Mouse (Mus musculus) layer of hippocampus, adult 2 months (tissue): ENCODE measurements at regions not wholly inside any gene's neighbourhood (a gene's known extent, or its start where the extent isn't known, plus 50 kb on each side); places are given as distances from the start of the nearest gene placed in this dataset.

Experiments used
- DNase-seq, 2 experiments: peaks; one replicate each; pipeline ENCODE4 v3.0.0; 2022; ENCODE audit warnings: low spot score in 2 of 2
- H3K27ac ChIP-seq: fragments of 200-600 bp; 2 replicates; pipeline ENCODE4 v1.8.1; 2022
- H3K4me3 ChIP-seq: fragments of 200-600 bp; 2 replicates; pipeline ENCODE4 v1.8.1; 2022; ENCODE audit warnings: mild to moderate bottlenecking
- CTCF ChIP-seq: fragments of 200-600 bp; conservative IDR thresholded peaks from 2 replicates; pipeline ENCODE4 v1.8.1; 2022; ENCODE audit warnings: antibody characterized with exemption, mild to moderate bottlenecking, moderate library complexity

DNA sequence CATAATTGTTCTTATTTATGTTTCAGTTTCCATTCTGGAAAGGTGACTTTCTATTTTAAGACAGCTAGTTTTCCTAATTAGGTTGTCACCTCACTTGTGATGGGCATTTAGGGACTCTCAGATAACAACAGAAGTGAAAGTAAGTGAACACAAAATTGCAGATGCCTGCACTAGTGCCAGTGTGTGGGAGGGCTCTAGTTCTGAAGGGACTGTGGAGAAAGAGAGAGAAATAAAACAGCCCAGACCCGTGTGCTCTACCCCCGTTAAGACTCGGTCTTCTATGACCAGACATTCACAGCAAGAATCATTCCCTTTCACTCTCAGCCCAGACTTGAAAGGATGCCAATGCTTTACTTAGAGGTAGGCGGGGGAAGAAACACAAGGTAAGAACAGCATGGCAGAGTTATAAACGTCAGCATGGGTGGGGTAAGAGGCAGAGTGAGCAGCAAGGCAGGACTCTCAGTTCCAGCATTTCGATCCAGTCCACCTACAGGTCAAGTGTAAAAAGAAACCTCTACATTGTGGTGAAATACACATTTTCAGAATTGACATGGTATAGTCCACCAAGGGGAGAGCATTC is 170.1 kb upstream of the Thbs1 start:
- Histone ChIP-seq H3K4me3 (no peak overlapping the region), H3K27ac (no peak overlapping the region)
- no peak for TF ChIP-seq CTCF
- DNase-seq: no peak

DNA sequence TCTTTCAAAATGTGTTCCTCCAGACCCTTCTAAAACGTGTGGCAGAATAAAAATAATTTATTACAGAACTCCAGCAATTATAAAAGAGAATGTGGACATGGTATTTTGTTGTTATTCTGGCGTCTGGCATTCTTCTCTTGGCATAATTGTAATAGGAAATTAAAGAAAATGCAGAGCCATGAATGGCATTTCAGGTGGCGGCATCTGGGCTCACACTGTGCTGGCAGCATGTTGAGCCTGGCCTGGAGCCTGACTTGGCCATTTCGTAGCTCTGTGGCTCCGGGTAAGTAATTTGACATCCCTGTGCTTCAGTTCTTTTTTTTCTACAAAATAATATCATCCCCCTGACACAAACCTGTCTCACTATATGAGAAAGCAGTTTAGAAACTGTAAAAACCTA is 168.0 kb upstream of the Thbs1 start:
- no peak for TF ChIP-seq CTCF
- Histone ChIP-seq H3K27ac (no peak overlapping the region), H3K4me3 (no peak overlapping the region)
- no peak for DNase-seq

DNA sequence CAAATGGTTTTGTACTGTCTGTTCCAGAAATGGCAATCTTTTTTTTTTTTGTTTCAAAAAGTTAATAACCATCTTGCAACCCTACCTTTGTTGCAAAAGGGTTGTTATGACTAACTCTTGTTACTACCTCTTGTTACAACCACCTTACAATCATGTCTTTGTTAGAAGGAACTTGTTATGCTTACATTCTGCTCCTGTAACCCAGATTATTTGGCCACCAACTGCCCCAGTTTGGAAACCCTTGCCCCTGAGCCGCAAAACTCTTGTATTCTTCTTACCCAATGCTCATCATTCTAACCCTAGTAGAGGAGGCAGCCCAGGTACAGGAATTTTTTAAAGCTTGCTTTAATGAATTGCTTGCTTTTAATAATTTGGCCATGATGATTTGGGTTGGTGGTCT is 167.4 kb upstream of the Thbs1 start:
- DNase-seq: no peak
- no peak overlapping the region for H3K4me3 ChIP-seq
- TF ChIP-seq CTCF: no peak
- no peak overlapping the region for H3K27ac ChIP-seq

DNA sequence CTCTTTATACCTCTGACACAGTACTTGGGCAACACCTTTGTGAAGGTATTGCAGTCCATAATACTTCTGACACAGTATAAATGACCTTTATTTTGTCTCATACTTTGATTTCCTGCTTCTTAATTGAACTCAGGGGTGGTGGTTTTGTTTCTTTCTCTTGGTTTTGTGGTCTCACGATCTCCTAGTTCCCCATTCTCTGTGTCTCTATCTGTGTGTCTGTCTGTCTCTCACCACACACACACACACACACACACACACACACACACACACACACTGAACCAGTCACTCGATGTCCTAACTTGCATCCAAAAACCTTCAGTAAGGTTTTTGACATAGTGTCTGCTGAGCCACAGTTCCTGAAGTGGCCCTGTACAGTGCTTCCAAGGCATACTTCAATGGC is 166.7 kb upstream of the Thbs1 start:
- Histone ChIP-seq H3K4me3 (no peak overlapping the region), H3K27ac (no peak overlapping the region)
- TF ChIP-seq CTCF: no peak
- no peak for DNase-seq

DNA sequence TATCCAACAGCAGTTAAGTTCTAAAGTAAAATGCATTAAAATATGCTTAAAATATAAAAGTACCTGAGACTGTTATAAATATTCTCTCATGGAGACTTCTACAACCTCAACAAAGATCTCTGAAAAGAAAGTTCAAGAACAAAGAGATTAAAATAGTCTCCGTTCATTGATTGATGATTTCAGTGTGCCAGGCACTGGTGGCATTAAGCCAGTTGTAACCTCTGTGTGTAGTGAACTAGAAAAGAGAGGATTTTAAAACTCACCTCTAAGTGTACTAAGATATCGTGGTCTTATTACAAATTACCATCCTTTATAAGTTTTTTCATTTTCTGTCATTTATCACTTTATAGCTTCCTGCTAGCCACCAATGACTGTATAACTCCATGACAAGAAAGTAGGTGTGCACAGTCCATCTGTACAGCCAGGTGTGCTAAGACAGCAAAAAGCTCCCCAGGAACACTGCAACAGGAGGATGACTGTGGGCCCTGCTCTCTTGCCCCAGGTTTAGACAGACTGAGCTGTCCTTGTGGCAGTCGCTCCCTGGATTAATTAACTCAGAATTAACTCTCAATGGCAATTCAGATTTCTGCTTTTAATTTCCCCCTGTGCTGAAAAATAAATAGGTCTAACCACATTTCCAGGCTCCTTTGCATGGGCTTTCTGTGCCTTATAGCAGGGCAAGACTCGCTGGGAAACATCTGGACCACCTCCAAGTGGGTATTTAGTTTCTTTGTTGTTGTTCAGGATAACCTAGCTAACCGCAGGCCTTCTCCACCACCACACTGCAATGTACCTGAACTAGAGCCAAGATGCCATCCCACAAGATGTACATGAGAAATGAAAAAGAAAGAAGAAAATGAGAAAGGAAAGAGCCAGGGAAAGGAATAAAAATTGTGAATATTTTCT is 161.0 kb upstream of the Thbs1 start:
- no peak for TF ChIP-seq CTCF
- no peak for DNase-seq
- Histone ChIP-seq H3K27ac (no peak overlapping the region), H3K4me3 (no peak overlapping the region)

DNA sequence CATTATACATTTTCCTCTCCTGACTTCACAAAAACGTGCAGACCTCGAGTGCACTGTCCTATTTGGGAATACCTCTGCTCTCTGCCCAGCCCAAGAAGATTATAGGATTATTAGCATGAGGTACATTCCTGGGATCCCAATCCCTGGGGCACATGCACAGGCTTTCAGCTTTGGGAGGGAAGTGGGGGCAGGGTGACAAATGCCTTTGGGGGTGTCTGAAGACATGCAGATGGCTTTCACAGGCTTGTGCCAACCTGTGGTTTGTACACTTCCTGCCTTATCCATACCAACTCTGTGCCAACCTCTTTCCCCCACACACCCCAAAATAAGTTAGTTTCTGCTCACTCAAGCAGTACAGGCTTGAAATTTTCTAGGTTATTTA is 160.3 kb upstream of the Thbs1 start:
- Histone ChIP-seq H3K4me3 (no peak overlapping the region), H3K27ac (no peak overlapping the region)
- TF ChIP-seq CTCF: no peak
- DNase-seq: no peak

DNA sequence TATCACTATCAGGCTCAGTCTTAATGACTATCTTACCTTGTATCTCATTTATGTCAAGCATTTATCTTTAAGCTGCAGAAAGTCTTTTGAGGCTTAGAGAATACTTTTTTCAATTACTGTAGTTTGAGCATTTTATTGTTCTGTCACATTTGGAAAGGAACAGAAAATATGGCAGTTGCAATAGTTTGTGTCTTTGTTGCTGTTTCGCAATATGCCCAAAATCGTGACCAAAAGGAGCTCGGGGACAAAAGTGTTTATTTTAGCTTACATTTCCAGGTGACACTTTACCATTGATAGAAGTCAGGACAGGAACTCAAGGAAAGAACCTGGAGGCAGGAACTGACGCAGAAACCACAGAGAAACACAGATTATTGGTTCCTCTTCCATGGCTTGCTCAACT is 152.9 kb upstream of the Thbs1 start:
- no peak for DNase-seq
- no peak overlapping the region for H3K27ac ChIP-seq
- H3K4me3 ChIP-seq: no peak overlapping the region
- no peak for TF ChIP-seq CTCF

DNA sequence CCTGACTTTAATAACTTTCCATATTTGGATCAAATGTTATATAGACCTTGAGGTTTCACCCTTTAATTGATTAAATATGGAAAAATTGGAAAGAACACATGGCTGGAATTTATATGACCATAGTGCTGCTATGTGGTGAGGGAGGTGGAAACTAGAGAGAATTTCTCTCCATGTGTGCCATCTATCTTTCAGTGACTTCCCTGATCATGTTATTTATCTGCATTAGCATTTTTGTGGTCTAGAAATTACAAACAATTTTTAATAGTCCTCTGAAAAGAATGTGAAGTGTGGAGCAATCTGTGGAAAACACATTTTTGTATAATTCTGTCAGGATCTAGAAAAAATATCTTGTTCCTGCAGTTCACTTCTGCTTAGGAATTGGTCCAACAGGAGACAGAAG is 152.2 kb upstream of the Thbs1 start:
- DNase-seq: no peak
- Histone ChIP-seq H3K27ac (no peak overlapping the region), H3K4me3 (no peak overlapping the region)
- TF ChIP-seq CTCF: no peak

DNA sequence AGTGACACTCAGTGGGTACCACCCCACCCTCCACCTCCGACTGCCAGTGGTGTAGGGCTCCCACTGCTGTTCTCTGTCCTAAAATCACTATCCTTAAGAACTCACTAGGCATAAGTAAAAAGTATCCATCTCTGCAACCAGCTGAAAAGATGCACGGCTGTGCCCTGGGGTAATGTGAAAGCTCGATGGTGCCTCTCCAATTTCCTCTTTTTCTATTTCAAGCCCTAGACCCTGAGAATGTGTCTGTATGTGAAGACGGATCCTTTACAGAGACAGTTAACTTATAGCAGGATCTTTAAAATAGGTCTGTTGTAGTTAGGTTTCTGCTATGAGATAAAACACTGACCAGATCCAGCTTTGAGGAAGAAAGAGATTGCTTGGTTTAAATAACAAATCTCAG is 149.1 kb upstream of the Thbs1 start:
- TF ChIP-seq CTCF: no peak
- DNase-seq: no peak
- peak overlapping the region; percentile 39 for H3K27ac ChIP-seq
- H3K4me3 ChIP-seq: no peak overlapping the region

DNA sequence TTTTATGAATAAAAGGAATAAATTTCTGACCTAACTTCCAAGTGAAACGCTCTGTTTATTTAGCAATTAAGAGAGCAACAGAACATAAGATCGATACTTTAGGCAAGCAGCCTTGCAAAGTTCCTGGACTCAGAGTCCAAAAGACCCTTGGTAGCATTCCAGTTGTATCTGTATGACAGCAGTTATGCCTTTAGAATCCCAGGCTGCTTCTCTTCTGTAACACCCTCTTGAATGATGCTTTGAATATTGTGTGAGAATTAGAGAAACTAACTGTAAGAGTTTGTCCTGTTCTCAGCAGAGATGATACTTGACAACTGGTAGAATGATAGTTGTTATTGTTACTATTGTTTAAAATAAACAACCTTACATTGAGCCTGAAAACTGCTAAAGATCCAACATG is 148.2 kb upstream of the Thbs1 start:
- DNase-seq: no peak
- Histone ChIP-seq H3K4me3 (no peak overlapping the region), H3K27ac (no peak overlapping the region)
- TF ChIP-seq CTCF: no peak

DNA sequence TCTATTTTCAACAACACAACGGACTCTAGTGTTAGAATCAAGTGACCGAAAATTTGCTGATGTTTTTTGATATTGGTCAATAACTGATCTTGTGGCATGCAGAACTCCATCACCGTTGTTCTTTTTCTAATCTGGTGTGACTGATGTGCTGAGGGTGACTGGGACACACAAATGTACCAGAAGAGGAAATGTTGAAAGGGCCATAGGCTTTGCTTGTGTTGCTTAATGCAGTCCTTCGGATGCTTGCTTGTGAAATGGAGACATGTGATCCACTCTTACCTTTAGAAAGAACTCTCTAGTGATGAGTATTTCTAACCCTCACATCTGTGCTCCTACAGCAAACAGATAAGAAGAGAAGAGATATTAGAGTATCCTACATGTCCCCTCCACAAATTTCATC is 145.9 kb upstream of the Thbs1 start:
- no peak for DNase-seq
- no peak for TF ChIP-seq CTCF
- no peak overlapping the region for H3K27ac ChIP-seq
- no peak overlapping the region for H3K4me3 ChIP-seq

DNA sequence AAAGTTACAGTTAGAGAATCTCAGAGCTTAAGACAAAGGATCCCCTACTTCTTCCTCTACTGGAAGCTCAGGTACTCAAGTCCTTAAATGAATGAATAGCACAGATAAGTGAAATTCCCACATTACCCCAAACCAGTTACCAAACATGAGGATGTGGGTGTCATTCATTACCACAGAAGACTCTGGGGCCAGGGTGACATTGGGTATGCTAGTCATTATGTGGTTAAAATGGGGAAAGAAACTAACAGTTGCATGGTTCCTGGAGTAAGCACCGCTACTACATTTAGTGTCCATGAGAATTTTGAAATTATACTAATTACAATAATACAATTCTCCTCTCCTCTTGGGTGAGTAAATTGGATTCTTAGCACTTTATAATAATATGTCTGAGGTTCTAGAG is 142.9 kb upstream of the Thbs1 start:
- no peak for TF ChIP-seq CTCF
- H3K4me3 ChIP-seq: no peak overlapping the region
- no peak overlapping the region for H3K27ac ChIP-seq
- DNase-seq: no peak

DNA sequence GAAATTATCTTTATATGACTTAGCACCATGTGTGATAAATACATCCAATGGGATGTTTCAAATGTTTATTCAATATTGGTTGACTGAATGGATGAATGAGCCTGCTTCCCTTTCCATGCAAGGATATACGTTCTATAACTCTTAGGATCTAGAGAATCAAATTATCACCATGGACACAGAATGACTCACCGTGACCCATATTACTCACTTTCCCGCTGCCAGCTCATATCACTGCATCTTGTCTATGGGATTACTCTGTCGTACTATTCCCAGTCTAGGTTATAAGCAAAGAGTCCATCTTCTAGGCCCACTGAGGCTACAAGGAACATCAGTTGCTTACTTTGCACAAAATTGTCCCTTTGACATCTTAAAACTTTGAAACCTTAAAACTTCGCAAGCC is 141.0 kb upstream of the Thbs1 start:
- H3K4me3 ChIP-seq: no peak overlapping the region
- DNase-seq: no peak
- H3K27ac ChIP-seq: no peak overlapping the region
- no peak for TF ChIP-seq CTCF

DNA sequence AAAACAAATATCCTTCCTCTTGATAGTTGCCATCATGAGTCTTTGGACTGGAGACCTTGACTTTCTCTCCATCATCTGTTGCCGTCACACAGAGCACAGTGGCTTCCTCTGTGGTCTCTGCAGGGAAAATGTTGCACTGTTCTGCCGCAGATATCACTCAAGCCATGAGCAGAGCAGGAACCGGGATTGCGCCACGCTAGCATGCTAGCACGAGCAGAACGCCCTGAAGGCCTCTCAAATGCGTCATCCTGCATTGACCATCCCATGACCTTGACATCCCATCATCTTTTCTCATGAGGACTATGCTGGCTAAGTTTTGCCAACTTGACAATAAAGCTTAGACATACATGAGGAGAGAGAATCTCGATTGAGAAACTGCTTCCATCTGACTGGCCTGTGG is 134.6 kb upstream of the Thbs1 start:
- H3K27ac ChIP-seq: no peak overlapping the region
- no peak overlapping the region for H3K4me3 ChIP-seq
- TF ChIP-seq CTCF: no peak
- no peak for DNase-seq
